Mouse (Mus musculus) monocyte, adult 2 months (primary cell): ENCODE measurements around the gene Rbfox2.

Experiments
- DNase-seq, 2 experiments: peaks; one replicate each; pipeline ENCODE4 v3.0.0; 2022; ENCODE audit warnings: low spot score in 2 of 2, low read depth in 1 of 2

Gene Rbfox2

GRCm38 (mm10) chr15:77202881-77203254 lies 103.9 kb downstream of the Rbfox2 start:
- DNase-seq, result no peak

GRCm38 (mm10) chr15:77202223-77202622 lies 104.6 kb downstream of the Rbfox2 start:
- no peak for DNase-seq

- no peak for DNase-seq
Observed at GRCm38 (mm10) chr15:77196827-77197226, 110.0 kb downstream of the Rbfox2 start.

- DNase-seq, result no peak
Observed at GRCm38 (mm10) chr15:77196001-77196400, 110.8 kb downstream of the Rbfox2 start.

GRCm38 (mm10) chr15:77192154-77192935 lies 114.5 kb downstream of the Rbfox2 start:
- DNase-seq, result no peak

GRCm38 (mm10) chr15:77186096-77186495 lies 120.7 kb downstream of the Rbfox2 start:
- DNase-seq, result no peak

- no peak for DNase-seq
Observed at GRCm38 (mm10) chr15:77185614-77186013, 121.2 kb downstream of the Rbfox2 start.

- no peak for DNase-seq
Observed at GRCm38 (mm10) chr15:77182800-77183199, 124.0 kb downstream of the Rbfox2 start.

GRCm38 (mm10) chr15:77174018-77174417 lies 132.8 kb downstream of the Rbfox2 start:
- DNase-seq, result no peak

GRCm38 (mm10) chr15:77172414-77172813 lies 134.4 kb downstream of the Rbfox2 start:
- DNase-seq, result no peak

GRCm38 (mm10) chr15:77168781-77169180 lies 138.0 kb downstream of the Rbfox2 start:
- DNase-seq, result no peak

GRCm38 (mm10) chr15:77166225-77166732 lies 140.5 kb downstream of the Rbfox2 start:
- DNase-seq, result no peak

- DNase-seq, result no peak
Observed at GRCm38 (mm10) chr15:77163336-77163735, 143.5 kb downstream of the Rbfox2 start.

- DNase-seq, result no peak
Observed at GRCm38 (mm10) chr15:77162931-77163330, 143.9 kb downstream of the Rbfox2 start.

GRCm38 (mm10) chr15:77161382-77161781 lies 145.4 kb downstream of the Rbfox2 start:
- DNase-seq, result no peak

GRCm38 (mm10) chr15:77160848-77161247 lies 146.0 kb downstream of the Rbfox2 start:
- no peak for DNase-seq

GRCm38 (mm10) chr15:77156525-77156924 lies 150.3 kb downstream of the Rbfox2 start:
- no peak for DNase-seq

- no peak for DNase-seq
Observed at GRCm38 (mm10) chr15:77154248-77154785, 152.5 kb downstream of the Rbfox2 start.

GRCm38 (mm10) chr15:77153625-77154024 lies 153.2 kb downstream of the Rbfox2 start:
- no peak for DNase-seq

- DNase-seq, result no peak
Observed at GRCm38 (mm10) chr15:77153088-77153546, 153.7 kb downstream of the Rbfox2 start.

- no peak for DNase-seq
Observed at GRCm38 (mm10) chr15:77152336-77153087, 154.3 kb downstream of the Rbfox2 start.

GRCm38 (mm10) chr15:77151816-77152215 lies 155.0 kb downstream of the Rbfox2 start:
- DNase-seq, result no peak
